Comparison of ENCODE assay signal across 17 mouse cellular contexts in genomic region chrX:92786814-92787213, GRCm38 (mm10).
"Had no signal": no experiment of that assay in that cellular context is flagged by ENCODE, and none has a peak within 500 bp of the region (broad histone marks: within the 10 kb centered on the region; RNA-seq: fewer than 3 reads in every experiment).

No protein-coding gene starts in this region.

- H3K4me1 ChIP-seq: liver, embryonic 13.5 days; midbrain, embryonic 15.5 days; neural tube, embryonic 13.5 days; stomach, embryonic 15.5 days had no signal

- ATAC-seq: midbrain, embryonic 15.5 days had no signal

- H3K27ac ChIP-seq: left cerebral cortex, adult 2 months; liver, embryonic 13.5 days; midbrain, embryonic 15.5 days; neural tube, embryonic 13.5 days; stomach, embryonic 15.5 days had no signal

- H3K9ac ChIP-seq: liver, embryonic 13.5 days; midbrain, embryonic 15.5 days; neural tube, embryonic 13.5 days; stomach, embryonic 15.5 days had no signal

- DNase-seq: kidney, adult 18-20 months; kidney, adult 9 months; kidney, postnatal 25 days; layer of hippocampus, postnatal 36 days; liver, embryonic 13.5 days; lung, adult 2 months; lung, postnatal 14 days; lung, postnatal 4 days; retina, postnatal 1 day; right cerebral cortex, postnatal 25 days; spleen, adult 18-20 months; thymus, postnatal 36 days had no signal

- H3K36me3 ChIP-seq: liver, embryonic 13.5 days; midbrain, embryonic 15.5 days; neural tube, embryonic 13.5 days; stomach, embryonic 15.5 days had no signal

- H3K4me2 ChIP-seq: liver, embryonic 13.5 days; midbrain, embryonic 11.5 days; midbrain, embryonic 15.5 days; neural tube, embryonic 13.5 days; stomach, embryonic 15.5 days had no signal

- H3K9me3 ChIP-seq: liver, embryonic 13.5 days; midbrain, embryonic 15.5 days; neural tube, embryonic 13.5 days; stomach, embryonic 15.5 days had no signal

- H3K4me3 ChIP-seq: left cerebral cortex, adult 2 months; liver, embryonic 13.5 days; midbrain, embryonic 15.5 days; neural tube, embryonic 13.5 days; stomach, embryonic 15.5 days had no signal

- H3K27me3 ChIP-seq: liver, embryonic 13.5 days; midbrain, embryonic 15.5 days; neural tube, embryonic 13.5 days; stomach, embryonic 15.5 days had no signal
